Mouse (Mus musculus) bone marrow macrophage, adult 2 months (primary cell): Measurements from ENCODE around the gene Cd3g.

Experiments
- CTCF ChIP-seq: IDR thresholded peaks from 2 replicates; pipeline ENCODE4 v1.5.1; 2012; ENCODE audit warnings: low read depth, mild to moderate bottlenecking, low read length, moderate library complexity
- POLR2A ChIP-seq: IDR thresholded peaks from 2 replicates; pipeline ENCODE4 v1.6.1; 2012; ENCODE audit warnings: mild to moderate bottlenecking, low read depth, low read length, borderline replicate concordance

DNA sequence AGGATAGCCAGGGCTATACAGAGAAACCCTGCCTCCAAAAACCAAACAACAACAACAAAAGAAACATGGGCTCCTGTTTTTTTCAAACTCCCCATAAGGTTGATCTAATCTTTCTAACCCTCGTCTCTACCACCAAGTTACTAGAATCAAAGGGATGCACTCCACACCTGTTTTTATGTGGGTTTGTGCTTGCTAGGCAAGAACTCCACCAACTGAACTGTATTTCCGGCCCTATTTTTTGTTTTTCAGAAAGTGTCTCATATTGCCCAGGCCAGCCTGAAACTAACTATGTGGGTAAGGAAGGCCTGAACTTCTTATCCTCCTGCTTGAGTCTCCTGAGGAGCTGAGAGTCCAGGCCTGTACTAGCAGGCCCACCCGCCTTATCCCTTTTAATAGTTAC is 25.8 kb downstream of the Cd3g start:
- TF ChIP-seq POLR2A (no peak), CTCF (no peak)
